Mouse (Mus musculus): Measurements from ENCODE around the gene Cd164l2.

Cd164l2 gene

DNA sequence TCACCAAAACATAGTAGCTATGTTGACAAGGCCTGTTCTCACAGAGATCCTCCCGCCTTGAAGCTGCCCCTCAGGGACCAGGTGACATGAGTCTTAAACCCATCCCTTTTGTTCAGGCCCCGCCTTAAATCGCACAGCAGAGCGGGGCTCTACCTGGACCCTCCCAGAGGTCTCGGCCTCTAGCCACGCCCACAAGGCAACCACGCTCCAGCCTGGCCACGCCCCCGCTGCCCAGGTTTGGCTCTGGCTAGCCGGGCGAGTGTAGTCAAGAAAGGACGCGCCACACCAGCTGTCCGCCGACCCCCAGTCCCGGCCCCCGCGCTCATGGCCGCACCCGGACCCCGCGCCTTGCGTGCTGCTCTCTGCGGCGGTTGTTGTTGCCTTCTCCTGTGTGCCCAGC, 8.7 kb downstream of the Cd164l2 start:
- no peak for DNase-seq (ENCODE audit: low spot score in 2 of 2)

DNA sequence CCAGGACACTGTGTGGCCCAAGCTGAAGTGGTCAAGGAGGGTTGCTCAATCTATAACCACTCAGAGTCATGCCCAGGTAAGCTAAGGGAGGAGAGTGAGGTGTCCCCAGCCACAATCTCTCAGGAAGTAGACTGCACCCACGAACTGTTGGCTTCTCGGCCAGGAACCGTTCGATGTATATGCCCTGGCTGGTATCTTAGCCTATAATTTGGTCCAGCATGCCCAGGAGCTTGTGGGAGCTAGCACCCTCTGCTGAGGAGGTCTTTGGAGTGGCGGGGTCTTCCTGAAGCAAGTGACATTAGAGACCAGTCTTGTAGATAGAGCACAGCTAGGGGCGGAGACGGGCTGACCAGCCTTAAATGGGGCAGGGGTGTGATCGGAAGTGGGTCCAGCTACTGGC, 9.8 kb downstream of the Cd164l2 start:
- no peak for DNase-seq (ENCODE audit: low spot score in 2 of 2)

DNA sequence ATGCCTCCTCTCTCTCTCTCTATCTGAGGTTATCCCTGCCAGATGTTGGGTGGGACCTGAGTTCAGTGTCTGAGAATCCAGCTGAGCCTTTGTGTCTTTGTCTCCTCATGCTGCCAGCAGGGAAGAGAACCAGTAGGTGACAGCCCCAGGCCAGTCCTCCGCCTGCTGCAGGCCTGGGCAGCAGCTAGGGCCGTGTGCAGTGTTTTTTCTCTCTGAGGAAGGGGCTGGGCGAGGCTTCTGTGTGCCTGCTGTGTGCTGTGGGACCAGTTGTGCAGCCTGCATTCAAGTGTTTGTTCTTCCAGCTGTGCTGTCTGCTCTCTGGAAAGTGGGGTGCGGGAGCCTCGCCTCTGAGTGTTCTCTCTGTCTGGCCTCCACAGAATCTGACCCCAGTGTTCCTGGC, 11.9 kb downstream of the Cd164l2 start:
- no peak for DNase-seq (ENCODE audit: low spot score in 2 of 2)

DNA sequence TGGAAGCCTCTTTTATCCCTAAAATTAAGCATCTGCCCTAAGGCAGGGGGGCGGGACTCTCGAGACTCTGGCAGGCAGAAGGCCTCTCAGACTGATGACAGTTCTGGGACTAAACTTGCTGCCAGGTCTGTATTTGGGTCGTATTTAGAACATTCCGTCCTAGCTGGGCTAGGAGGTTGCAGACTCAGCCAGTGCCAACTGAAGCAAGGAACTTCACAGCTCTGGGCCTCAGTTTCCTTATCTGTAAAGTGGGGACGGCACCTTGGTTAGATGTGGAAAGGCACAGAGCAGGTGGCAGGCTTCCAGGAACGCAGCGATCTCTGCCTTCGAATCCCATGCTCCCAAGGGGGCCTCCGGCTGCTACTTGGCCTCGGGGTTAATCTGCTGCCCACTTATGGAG, 14.1 kb downstream of the Cd164l2 start:
- DNase-seq (ENCODE audit: low spot score in 2 of 2), result no peak

GRCm38 (mm10) chr4:133227636-133228035, 15.7 kb downstream of the Cd164l2 start:
- DNase-seq (ENCODE audit: low spot score in 2 of 2), result no peak

- no peak for DNase-seq (ENCODE audit: low spot score in 2 of 2)
These were observed 17.7 kb downstream of the Cd164l2 start for GRCm38 (mm10) chr4:133229582-133229981.

DNA sequence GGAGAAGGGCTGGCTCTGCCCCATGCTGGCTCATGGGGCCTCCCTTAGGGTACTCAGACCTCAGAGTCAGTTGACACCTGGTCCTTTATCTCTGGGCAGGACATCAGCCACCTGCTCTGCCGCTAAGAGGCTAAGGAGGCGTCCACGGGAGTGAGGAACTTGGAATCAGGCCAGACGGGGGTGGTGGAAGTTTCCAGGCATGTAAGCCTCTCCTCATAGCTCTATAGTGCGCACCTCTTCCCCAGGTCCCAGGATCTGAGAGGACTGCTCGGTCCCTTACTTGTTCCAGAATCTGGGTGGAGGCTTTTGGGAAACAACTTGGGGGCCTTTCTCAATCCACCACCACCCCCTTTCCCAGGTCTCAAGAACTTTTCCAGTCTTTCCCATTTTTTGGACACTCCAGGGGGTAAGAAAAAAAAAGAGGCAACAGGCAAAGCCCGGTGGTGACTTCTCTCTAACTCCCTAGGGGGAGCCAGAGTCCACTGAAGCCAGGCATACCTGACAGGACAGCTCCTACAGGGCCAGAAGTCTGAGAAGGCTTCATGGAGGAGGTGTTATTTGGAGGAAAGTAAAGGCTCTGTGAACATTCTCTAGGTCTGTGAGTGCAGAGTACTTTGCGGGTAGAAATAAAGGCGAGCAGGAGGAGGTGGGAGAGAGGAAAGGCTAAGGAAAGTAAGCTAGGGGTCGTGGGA, 21.5 kb downstream of the Cd164l2 start:
- no peak for DNase-seq (ENCODE audit: low spot score in 2 of 2)

GRCm38 (mm10) chr4:133234771-133235170, 22.8 kb downstream of the Cd164l2 start:
- DNase-seq (ENCODE audit: low spot score in 2 of 2), result no peak

GRCm38 (mm10) chr4:133235415-133235814, 23.5 kb downstream of the Cd164l2 start:
- DNase-seq (ENCODE audit: low spot score in 2 of 2), result no peak

- DNase-seq (ENCODE audit: low spot score in 2 of 2), result no peak
These were observed 26.0 kb downstream of the Cd164l2 start for GRCm38 (mm10) chr4:133237911-133238310.

- DNase-seq (ENCODE audit: low spot score in 2 of 2), result no peak
These were observed 28.6 kb downstream of the Cd164l2 start, which contains the start of gene Map3k6 for GRCm38 (mm10) chr4:133240490-133240921. Gene Map3k6, plus strand, starts transcription at chr4:133240818.

GRCm38 (mm10) chr4:133240934-133241908, 29.3 kb downstream of the Cd164l2 start:
- peak; percentile 70 to 82 for DNase-seq (ENCODE audit: low spot score in 2 of 2)

- no peak for DNase-seq (ENCODE audit: low spot score in 2 of 2)
These were observed 30.0 kb downstream of the Cd164l2 start for GRCm38 (mm10) chr4:133241910-133242309.

- no peak for DNase-seq (ENCODE audit: low spot score in 2 of 2)
These were observed 30.8 kb downstream of the Cd164l2 start for GRCm38 (mm10) chr4:133242710-133243109.

DNA sequence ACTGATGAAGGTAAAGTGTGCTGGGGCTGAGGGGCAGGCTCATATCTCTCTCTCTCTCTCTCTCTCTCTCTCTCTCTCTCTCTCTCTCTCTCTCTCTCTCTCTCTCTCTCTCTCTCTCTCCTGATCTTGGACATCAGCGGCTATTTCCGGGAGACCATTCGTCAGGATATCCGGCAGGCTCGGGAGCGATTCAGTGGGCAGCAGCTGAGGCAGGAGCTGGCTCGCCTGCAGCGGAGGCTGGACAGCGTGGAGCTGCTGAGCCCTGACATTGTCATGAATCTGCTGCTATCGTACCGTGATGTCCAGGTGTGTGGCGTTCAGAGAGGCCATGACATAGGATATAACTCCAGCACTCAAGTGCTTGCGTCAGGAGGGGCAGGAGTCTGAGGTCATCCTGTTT, 31.6 kb downstream of the Cd164l2 start:
- DNase-seq (ENCODE audit: low spot score in 2 of 2), result no peak

DNA sequence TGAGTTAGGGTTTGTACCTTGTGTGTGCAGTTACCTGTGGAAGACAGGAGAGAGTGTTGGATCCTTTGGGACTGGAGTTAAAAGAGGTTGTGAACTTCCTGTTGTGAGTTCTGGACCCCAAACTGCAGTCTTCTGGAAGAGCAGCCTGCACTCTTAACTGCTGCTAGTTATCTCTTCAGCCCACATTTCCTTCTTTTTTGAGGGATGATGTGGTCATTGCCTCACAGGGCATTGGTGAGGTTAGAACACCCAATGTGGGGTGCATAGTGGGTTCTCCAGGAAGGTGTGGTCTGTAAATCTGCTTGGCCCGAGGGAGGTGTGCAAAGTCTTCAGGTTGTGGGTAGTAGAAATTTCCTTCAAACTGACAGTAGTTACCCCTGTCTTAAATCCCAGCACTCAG, 32.4 kb downstream of the Cd164l2 start:
- no peak for DNase-seq (ENCODE audit: low spot score in 2 of 2)

- DNase-seq (ENCODE audit: low spot score in 2 of 2), result no peak
These were observed 35.1 kb downstream of the Cd164l2 start for GRCm38 (mm10) chr4:133247072-133247471.

DNA sequence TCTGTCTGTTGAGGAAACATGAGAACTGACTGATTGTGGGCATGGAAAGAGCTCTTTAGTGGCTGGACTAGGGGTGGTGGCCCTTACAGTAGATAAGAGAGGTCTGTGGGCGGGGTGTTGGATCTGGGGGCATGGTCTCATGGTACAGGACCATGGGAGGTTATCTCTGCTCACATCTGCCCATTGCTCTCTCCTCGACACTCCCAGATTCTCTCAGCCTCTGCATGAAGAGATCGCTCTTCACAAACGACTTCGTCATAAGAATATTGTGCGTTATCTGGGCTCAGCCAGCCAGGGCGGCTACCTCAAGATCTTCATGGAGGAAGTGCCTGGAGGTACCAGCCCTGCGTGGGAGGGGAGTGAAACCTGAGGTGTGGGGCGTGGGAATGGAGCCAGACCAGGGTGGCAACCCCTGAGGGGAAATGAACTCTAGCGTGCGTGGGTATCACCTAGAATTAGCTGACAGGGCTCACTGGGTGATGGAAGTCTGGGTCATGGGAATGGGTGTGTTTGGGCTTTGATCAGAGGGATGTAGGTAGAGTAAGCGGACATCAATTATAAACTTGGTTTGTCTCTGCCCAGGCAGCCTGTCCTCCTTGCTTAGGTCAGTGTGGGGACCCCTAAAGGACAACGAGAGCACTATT, 36.0 kb downstream of the Cd164l2 start:
- no peak for DNase-seq (ENCODE audit: low spot score in 2 of 2)

DNA sequence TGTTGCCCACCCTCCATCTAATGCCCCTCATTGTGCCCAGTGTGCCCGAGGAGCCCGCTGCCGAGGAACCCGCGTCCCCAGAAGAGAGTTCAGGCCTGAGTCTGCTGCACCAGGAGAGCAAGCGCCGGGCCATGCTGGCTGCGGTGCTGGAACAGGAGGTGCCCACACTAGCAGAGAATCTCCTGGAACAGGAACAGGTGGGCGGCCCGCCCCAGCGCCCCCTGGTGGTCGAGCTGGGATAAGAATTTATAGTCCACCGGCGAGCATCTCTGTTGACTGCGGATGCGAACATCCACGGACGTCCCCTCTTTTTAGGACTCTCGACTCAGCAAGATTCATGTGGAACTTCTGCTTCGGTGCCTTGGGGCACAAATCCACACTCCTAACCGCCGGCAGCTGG, 38.7 kb downstream of the Cd164l2 start:
- peak; percentile 61 to 67 for DNase-seq (ENCODE audit: low spot score in 2 of 2)

DNA sequence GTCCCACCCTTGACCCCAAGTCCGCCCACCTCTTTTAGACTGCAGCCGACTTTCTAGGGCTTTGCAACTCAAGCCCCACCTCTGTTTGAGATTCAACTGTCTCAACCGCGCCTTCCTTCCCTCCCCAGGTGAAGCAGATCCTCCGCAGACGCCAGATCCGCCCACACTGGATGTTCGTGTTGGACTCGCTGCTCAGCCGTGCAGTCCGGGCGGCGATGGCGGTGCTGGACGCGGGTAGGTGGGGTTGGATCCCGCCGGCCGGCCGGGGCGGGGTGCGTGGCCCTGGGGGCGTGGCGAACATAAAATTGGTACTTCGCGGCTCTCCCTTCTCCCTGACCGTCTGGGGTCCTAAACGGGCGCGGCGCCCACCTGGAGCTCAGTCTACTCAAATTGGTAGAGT, 39.3 kb downstream of the Cd164l2 start:
- no peak for DNase-seq (ENCODE audit: low spot score in 2 of 2)

DNA sequence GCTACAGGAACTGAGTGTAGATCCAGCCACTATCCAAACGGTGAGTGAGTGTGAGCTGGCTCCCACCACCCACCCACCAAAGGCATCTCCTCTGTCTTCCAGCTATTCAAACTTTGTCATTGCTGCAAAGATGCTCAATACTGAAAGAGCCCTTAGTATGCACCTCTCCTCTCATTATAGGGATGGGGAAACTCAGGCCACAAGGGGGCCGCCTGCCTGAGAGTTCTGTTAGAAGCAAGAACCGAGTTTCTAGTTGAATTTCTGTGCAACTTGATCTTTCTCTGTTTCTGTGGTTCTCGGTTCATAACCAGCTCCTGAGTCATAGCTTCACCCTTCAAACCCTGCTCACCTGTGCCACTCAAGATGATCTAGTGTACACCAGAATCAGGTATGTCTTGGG, 40.2 kb downstream of the Cd164l2 start:
- DNase-seq (ENCODE audit: low spot score in 2 of 2), result no peak

DNA sequence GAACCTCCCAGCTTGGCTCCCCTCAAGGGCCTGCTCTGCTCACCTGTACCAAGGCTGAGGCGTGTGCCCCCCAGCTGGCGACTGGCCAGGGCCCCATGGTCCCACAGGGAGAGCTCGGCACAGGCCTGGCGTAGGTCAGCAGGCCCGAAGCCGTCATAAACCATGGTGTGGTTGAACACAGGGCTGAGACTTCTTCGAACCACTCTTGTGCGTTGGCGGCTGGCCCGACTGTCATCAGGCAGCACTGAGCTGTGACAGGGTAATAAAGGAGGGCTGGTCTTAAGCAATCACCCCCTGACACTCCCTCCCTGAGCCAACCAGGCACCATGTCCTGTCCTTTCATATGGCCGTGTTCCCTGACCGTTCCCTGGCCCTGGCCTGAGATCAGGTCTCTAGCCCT, 41.5 kb downstream of the Cd164l2 start:
- no peak for DNase-seq (ENCODE audit: low spot score in 2 of 2)
